Mouse (Mus musculus) G1E (cell line): ENCODE data around the gene Orc5.

Experiments
- CTCF ChIP-seq: IDR thresholded peaks from 2 replicates; pipeline ENCODE4 v1.5.1; 2012; ENCODE audit warnings: low read depth, low read length, inconsistent platforms, mixed read lengths
- GATA1 ChIP-seq: IDR thresholded peaks from 2 replicates; pipeline ENCODE4 v1.6.1; 2012; ENCODE audit warnings: borderline replicate concordance, low read length, inconsistent platforms, mixed read lengths
- TAL1 ChIP-seq: conservative IDR thresholded peaks from 2 replicates; pipeline ENCODE4 v1.6.1; 2012; ENCODE audit warnings: low read depth, low read length, inconsistent platforms, mixed read lengths

GRCm38 (mm10) chr5:22565708-22566107 lies 15.5 kb upstream of the Orc5 start:
- TF ChIP-seq CTCF (no peak), TAL1 (no peak), GATA1 (no peak)
